Mouse (Mus musculus) cortical plate, adult 2 months (tissue): Measurements from ENCODE around the gene Igtp.
"Not testable (repeated sequence)": the region's sequence is repeated elsewhere in the genome, so short reads cannot be mapped to it uniquely, and the experiment has no call there.

Experiments
- CTCF ChIP-seq: fragments of 200-500 bp; IDR thresholded peaks from 2 replicates; pipeline ENCODE4 v1.5.1; 2011; ENCODE audit warnings: mild to moderate bottlenecking, control low read depth, low read length; ENCODE audit not compliant: insufficient read depth; ENCODE audit errors: extremely low read depth
- POLR2A ChIP-seq: fragments of 200-500 bp; IDR thresholded peaks from 2 replicates; pipeline ENCODE4 v1.6.1; 2011; ENCODE audit warnings: mild to moderate bottlenecking, low read length, control low read depth; ENCODE audit not compliant: insufficient read depth; ENCODE audit errors: extremely low read depth

GRCm38 (mm10) chr11:58215049-58215430 lies 15.7 kb downstream of the Igtp start:
- TF ChIP-seq CTCF, POLR2A: not testable (repeated sequence)
